Mouse (Mus musculus) hindbrain, embryonic 16.5 days (tissue): ENCODE data around the gene Pla2g4a. TPM values are rescaled to one million over a fixed set of nuclear protein-coding genes. Genes with fewer than 3 reads are reported as not detected.

Experiments used
- ATAC-seq: fragments of 200-750 bp; cut with Nextera tagmentation; 2 replicates; pipeline ENCODE4 v1.8.0; 2017; ENCODE audit warnings: moderate TSS enrichment, moderate library complexity
- H3K27ac ChIP-seq: fragments of 300-500 bp; sonication (generic); 2 replicates; pipeline ENCODE4 v1.5.1; 2014; ENCODE audit warnings: low read depth, mild to moderate bottlenecking, control low read depth, low read length, moderate library complexity
- H3K27me3 ChIP-seq: fragments of 300-500 bp; sonication (generic); replicated peaks from 2 replicates; pipeline ENCODE4 v1.6.1; 2014; ENCODE audit warnings: low read length; ENCODE audit not compliant: control insufficient read depth, insufficient read depth
- H3K36me3 ChIP-seq: fragments of 300-500 bp; sonication (generic); 2 replicates; pipeline ENCODE4 v1.6.1; 2014; ENCODE audit warnings: mild to moderate bottlenecking, low read length, moderate library complexity, mixed read lengths; ENCODE audit not compliant: control insufficient read depth, insufficient read depth
- H3K4me1 ChIP-seq: fragments of 300-500 bp; sonication (generic); 2 replicates; pipeline ENCODE4 v1.6.1; 2014; ENCODE audit warnings: low read depth, low read length; ENCODE audit not compliant: control insufficient read depth, insufficient read depth
- H3K4me2 ChIP-seq: fragments of 300-500 bp; sonication (generic); 2 replicates; pipeline ENCODE4 v1.6.1; 2014; ENCODE audit warnings: mild to moderate bottlenecking, low read length, control low read depth, moderate library complexity
- H3K4me3 ChIP-seq: fragments of 300-500 bp; sonication (generic); 2 replicates; pipeline ENCODE4 v1.5.1; 2014; ENCODE audit warnings: mild to moderate bottlenecking, low read length, control low read depth, moderate library complexity
- H3K9ac ChIP-seq: fragments of 300-500 bp; sonication (generic); 2 replicates; pipeline ENCODE4 v1.6.1; 2014; ENCODE audit warnings: low read depth, mild to moderate bottlenecking, control low read depth, low read length, moderate library complexity
- H3K9me3 ChIP-seq: fragments of 300-500 bp; sonication (generic); 2 replicates; pipeline ENCODE4 v1.6.1; 2014; ENCODE audit warnings: mild to moderate bottlenecking, low read length, moderate library complexity; ENCODE audit not compliant: control insufficient read depth
- WGBS: fragments of 180-500 bp; shearing (Covaris S2); extraction: QIAGEN DNeasy Blood & Tissue Kit; methylation state at CpG from one replicate; pipeline ENCODE4 v1.1.7; 2014; 5-methylcytosine and 5-hydroxymethylcytosine counted together
- polyA plus RNA-seq: library from polyadenylated mRNA; unstranded; fragments of >200 nt; fragmentation: Nextera tagmentation; extraction: Ambion mirVana; gene quantifications from 2 replicates; pipeline ENCODE4 v1.2.1, GENCODE M21; 2015

The Pla2g4a gene
- polyA plus RNA-seq, 1 experiment from 2014 or later: 2.3 TPM

DNA sequence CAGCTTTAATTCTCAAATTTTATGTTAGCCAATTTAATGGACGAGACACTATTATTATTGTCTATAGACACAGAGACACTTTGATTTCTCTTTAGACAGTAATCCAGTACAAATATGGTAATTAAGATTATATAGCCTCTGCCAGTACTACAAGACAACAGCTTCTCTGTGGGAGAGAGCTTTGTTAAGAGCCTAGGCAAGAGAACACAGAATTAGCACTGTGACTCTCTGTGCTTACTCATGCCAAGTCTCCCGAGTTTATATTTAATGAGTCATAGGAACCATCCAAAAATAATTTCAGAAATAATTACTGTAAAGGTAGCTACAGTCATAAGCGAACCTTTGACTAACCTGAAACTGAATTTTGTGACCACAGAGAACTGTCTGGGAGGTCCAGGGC, 84.6 kb downstream of the Pla2g4a start:
- Histone ChIP-seq H3K27ac (no peak overlapping the region), H3K36me3 (no peaks in the 10 kb centered on the region), H3K4me3 (no peak overlapping the region), H3K4me2 (no peak overlapping the region), H3K4me1 (no peaks in the 10 kb centered on the region), H3K9ac (no peak overlapping the region), H3K27me3 (no peaks in the 10 kb centered on the region), H3K9me3 (no peaks in the 10 kb centered on the region)
- ATAC-seq: no peak
- 68% methylated on average over 3 of the region's 3 CpGs for WGBS

GRCm38 (mm10) chr1:149871625-149872024, 89.5 kb downstream of the Pla2g4a start:
- Histone ChIP-seq H3K9me3 (no peaks in the 10 kb centered on the region), H3K27me3 (no peaks in the 10 kb centered on the region), H3K27ac (no peak overlapping the region), H3K9ac (no peak overlapping the region), H3K4me1 (no peaks in the 10 kb centered on the region), H3K4me2 (no peak overlapping the region), H3K4me3 (no peak overlapping the region), H3K36me3 (no peaks in the 10 kb centered on the region)
- 97% methylated on average over 1 of the region's 1 CpGs for WGBS
- no peak for ATAC-seq

- no peak overlapping the region for H3K4me3 ChIP-seq
- ATAC-seq: no peak
These were observed 93.8 kb downstream of the Pla2g4a start for GRCm38 (mm10) chr1:149867323-149867722.

DNA sequence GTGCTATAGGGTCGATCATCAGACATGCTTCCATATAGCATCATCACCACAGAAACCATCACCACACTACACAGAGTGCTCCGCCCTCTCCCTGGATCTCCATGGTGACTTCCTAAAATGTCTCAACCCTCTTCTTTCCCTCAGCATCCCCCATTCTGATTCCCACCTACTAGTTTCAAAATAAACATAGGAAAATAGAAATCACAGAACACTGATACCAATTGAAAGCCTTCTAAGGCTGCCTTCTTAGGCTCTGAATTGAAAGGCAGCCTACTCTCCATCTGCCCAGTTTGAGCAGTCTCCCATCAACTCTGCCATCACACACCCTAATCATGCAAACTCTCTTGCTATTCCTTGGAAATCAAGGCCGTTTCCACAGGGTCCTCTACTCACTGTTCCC, 94.9 kb downstream of the Pla2g4a start:
- Histone ChIP-seq H3K4me2 (no peak overlapping the region), H3K4me3 (no peak overlapping the region)
- 87% methylated on average over 3 of the region's 3 CpGs for WGBS

More at GRCm38 (mm10) chr1:149867323-149867722, 93.8 kb downstream of the Pla2g4a start:
- Histone ChIP-seq H3K27me3 (no peaks in the 10 kb centered on the region), H3K9ac (no peak overlapping the region), H3K4me2 (no peak overlapping the region), H3K4me1 (no peaks in the 10 kb centered on the region), H3K9me3 (no peaks in the 10 kb centered on the region), H3K36me3 (no peaks in the 10 kb centered on the region), H3K27ac (no peak overlapping the region)

GRCm38 (mm10) chr1:149862801-149863200, 98.3 kb downstream of the Pla2g4a start:
- Histone ChIP-seq H3K4me1 (no peaks in the 10 kb centered on the region), H3K9me3 (no peaks in the 10 kb centered on the region), H3K27me3 (no peaks in the 10 kb centered on the region), H3K27ac (no peak overlapping the region), H3K4me3 (no peak overlapping the region), H3K9ac (no peak overlapping the region), H3K36me3 (no peaks in the 10 kb centered on the region), H3K4me2 (no peak overlapping the region)
- WGBS: 57% methylated on average over 6 of the region's 6 CpGs
- no peak for ATAC-seq

More for the DNA sequence above, 94.9 kb downstream of the Pla2g4a start:
- Histone ChIP-seq H3K27ac (no peak overlapping the region), H3K36me3 (no peaks in the 10 kb centered on the region), H3K9ac (no peak overlapping the region), H3K27me3 (no peaks in the 10 kb centered on the region), H3K9me3 (no peaks in the 10 kb centered on the region), H3K4me1 (no peaks in the 10 kb centered on the region)
- ATAC-seq: no peak

DNA sequence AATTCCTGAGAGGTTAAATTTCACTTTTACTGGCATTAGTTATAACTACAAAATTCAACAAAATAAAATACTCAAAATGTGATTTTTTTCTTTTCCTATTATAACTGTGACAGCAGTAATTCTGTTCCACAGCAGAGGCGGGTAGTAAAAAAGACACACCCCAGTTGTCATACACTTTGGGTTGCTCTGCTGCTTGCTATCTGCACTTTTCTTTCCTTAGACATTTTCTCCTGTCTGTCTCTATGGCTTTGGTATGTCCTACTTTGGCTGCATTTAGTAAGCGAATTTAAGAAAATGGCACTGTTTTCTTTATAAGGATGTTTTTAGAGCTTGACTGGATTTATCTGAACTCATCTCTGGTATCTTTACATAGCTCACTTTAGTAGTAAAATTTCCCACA, 98.9 kb downstream of the Pla2g4a start:
- H3K4me1 ChIP-seq: no peaks in the 10 kb centered on the region
- no peak overlapping the region for H3K4me2 ChIP-seq
- ATAC-seq: no peak
- H3K27me3 ChIP-seq: no peaks in the 10 kb centered on the region
- H3K36me3 ChIP-seq: no peaks in the 10 kb centered on the region
- H3K9ac ChIP-seq: no peak overlapping the region
- H3K27ac ChIP-seq: no peak overlapping the region
- no peak overlapping the region for H3K4me3 ChIP-seq
- 87% methylated on average over 2 of the region's 2 CpGs for WGBS
- no peaks in the 10 kb centered on the region for H3K9me3 ChIP-seq

DNA sequence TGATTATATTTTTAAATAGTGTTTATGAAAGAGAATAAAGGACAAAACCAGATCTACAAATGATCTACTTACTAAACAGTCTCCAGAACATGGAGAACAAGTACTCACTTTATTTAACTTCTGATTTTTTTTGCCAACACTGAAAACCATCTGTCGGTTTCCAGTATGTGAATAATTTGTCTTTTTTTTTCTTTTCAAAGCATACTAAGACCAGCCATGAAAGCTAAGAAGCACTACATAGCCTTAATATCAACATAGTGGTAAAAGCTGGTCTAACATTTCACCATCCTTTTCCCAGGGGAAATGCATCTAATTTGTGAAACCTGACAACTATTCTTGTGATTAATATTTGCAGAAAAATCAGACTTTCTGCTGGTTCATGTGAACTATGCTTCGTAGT, 99.5 kb downstream of the Pla2g4a start:
- H3K4me3 ChIP-seq: no peak overlapping the region
- H3K4me2 ChIP-seq: no peak overlapping the region
- no peak for ATAC-seq
- no peaks in the 10 kb centered on the region for H3K9me3 ChIP-seq
- H3K27me3 ChIP-seq: no peaks in the 10 kb centered on the region
- no peak overlapping the region for H3K27ac ChIP-seq
- no peaks in the 10 kb centered on the region for H3K36me3 ChIP-seq
- 81% methylated on average over 2 of the region's 2 CpGs for WGBS
- no peak overlapping the region for H3K9ac ChIP-seq
- no peaks in the 10 kb centered on the region for H3K4me1 ChIP-seq

GRCm38 (mm10) chr1:149858734-149859133, 102.4 kb downstream of the Pla2g4a start:
- WGBS: 77% methylated on average over 5 of the region's 5 CpGs
- no peaks in the 10 kb centered on the region for H3K36me3 ChIP-seq
- ATAC-seq: no peak
- H3K4me2 ChIP-seq: no peak overlapping the region
- H3K4me3 ChIP-seq: no peak overlapping the region
- no peaks in the 10 kb centered on the region for H3K27me3 ChIP-seq
- no peaks in the 10 kb centered on the region for H3K9me3 ChIP-seq
- H3K27ac ChIP-seq: no peak overlapping the region
- H3K9ac ChIP-seq: no peak overlapping the region
- H3K4me1 ChIP-seq: no peaks in the 10 kb centered on the region

DNA sequence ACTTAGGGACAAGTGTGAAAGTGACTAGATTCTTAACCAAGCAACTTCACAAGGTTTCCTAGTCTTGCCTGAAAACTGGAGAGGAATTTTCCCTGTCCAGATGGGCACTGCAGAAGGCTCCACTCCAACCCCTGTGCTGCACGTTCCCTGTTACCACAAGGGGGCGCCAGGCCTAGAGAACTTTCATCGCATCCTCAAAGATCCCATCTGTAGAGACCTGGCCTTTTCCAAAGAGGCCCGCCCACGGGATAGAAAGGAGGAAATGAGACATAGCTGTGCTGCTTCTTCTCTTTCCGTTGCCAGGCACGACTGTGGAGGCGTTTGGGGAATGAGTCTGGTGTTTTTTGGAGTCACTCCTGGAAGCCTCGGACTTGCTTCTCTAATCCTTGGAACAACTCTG, 104.4 kb downstream of the Pla2g4a start:
- ATAC-seq: no peak
- 26% methylated on average over 9 of the region's 9 CpGs for WGBS
- H3K4me2 ChIP-seq: no peak overlapping the region

DNA sequence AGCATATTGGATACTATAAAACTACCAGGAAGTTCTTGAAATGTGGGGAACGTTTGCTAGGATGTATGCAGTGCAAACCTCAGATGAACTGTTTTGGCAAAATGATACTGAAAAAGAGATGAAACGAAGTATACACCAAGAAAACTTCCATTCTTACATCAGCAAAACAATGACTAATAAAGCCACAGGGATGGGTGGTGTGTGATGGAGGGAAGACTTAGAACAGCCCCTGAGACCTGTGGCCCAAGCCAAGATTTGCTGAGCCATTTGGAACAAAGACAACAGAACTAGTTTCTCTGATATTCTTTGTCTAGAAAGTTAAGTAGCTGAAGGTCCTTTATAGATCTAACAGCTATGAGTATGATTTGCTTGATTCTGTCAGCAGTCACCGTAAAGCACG, 105.5 kb downstream of the Pla2g4a start:
- Histone ChIP-seq H3K4me2 (no peak overlapping the region), H3K27me3 (no peaks in the 10 kb centered on the region), H3K36me3 (no peaks in the 10 kb centered on the region), H3K27ac (no peak overlapping the region), H3K4me3 (no peak overlapping the region), H3K9ac (no peak overlapping the region), H3K9me3 (no peaks in the 10 kb centered on the region), H3K4me1 (no peaks in the 10 kb centered on the region)
- no peak for ATAC-seq
- WGBS: 87% methylated on average over 4 of the region's 4 CpGs

More for the DNA sequence above, 104.4 kb downstream of the Pla2g4a start:
- Histone ChIP-seq H3K27ac (no peak overlapping the region), H3K9me3 (no peaks in the 10 kb centered on the region), H3K36me3 (no peaks in the 10 kb centered on the region), H3K27me3 (no peaks in the 10 kb centered on the region), H3K4me1 (no peaks in the 10 kb centered on the region), H3K4me3 (no peak overlapping the region), H3K9ac (no peak overlapping the region)
